Mouse (Mus musculus) limb, embryonic 11.5 days (tissue): ENCODE data around the gene Lyrm1. TPM values are rescaled to one million over a fixed set of nuclear protein-coding genes. Genes with fewer than 3 reads are reported as not detected.

Source experiments
- ATAC-seq: fragments of 200-750 bp; cut with Nextera tagmentation; 2 replicates; pipeline ENCODE4 v1.8.0; 2017; ENCODE audit warnings: low read depth; ENCODE audit not compliant: insufficient number of reproducible peaks, low FRiP score, low TSS enrichment
- DNase-seq: peaks from one replicate; pipeline ENCODE4 v3.0.0-alpha.2; 2015; ENCODE audit warnings: low spot score
- H3K27ac ChIP-seq: fragments of 300-500 bp; sonication (generic); replicated peaks from 2 replicates; pipeline ENCODE4 v1.5.1; 2014; ENCODE audit warnings: low read depth, mild to moderate bottlenecking, low read length
- H3K27me3 ChIP-seq: fragments of 300-500 bp; sonication (generic); 2 replicates; pipeline ENCODE4 v1.6.1; 2014; ENCODE audit warnings: mild to moderate bottlenecking, low read length, mixed read lengths; ENCODE audit not compliant: control insufficient read depth, insufficient read depth
- H3K36me3 ChIP-seq: fragments of 300-500 bp; sonication (generic); 2 replicates; pipeline ENCODE4 v1.6.1; 2014; ENCODE audit warnings: mild to moderate bottlenecking, low read length, moderate library complexity, mixed read lengths; ENCODE audit not compliant: control insufficient read depth, insufficient read depth
- H3K4me1 ChIP-seq: fragments of 300-500 bp; sonication (generic); 2 replicates; pipeline ENCODE4 v1.6.1; 2014; ENCODE audit warnings: low read length, mixed read lengths; ENCODE audit not compliant: control insufficient read depth, insufficient read depth
- H3K4me2 ChIP-seq: fragments of 300-500 bp; sonication (generic); 2 replicates; pipeline ENCODE4 v1.6.1; 2014; ENCODE audit warnings: low read depth, mild to moderate bottlenecking, moderate library complexity; ENCODE audit not compliant: severe bottlenecking
- H3K4me3 ChIP-seq: fragments of 300-500 bp; sonication (generic); 2 replicates; pipeline ENCODE4 v1.5.1; 2014; ENCODE audit warnings: low read depth, low read length
- H3K9ac ChIP-seq: fragments of 300-500 bp; sonication (generic); 2 replicates; pipeline ENCODE4 v1.6.1; 2014; ENCODE audit warnings: mild to moderate bottlenecking, low read length
- H3K9me3 ChIP-seq: fragments of 300-500 bp; sonication (generic); 2 replicates; pipeline ENCODE4 v1.6.1; 2016; ENCODE audit warnings: low read length; ENCODE audit not compliant: control insufficient read depth
- WGBS: fragments of 180-500 bp; shearing (Covaris S2); extraction: QIAGEN DNeasy Blood & Tissue Kit; methylation state at CpG from one replicate; pipeline ENCODE4 v1.1.7; 2014; 5-methylcytosine and 5-hydroxymethylcytosine counted together
- polyA plus RNA-seq: library from polyadenylated mRNA; unstranded; fragments of >200 nt; fragmentation: Nextera tagmentation; extraction: Ambion mirVana; gene quantifications from 2 replicates; pipeline ENCODE4 v1.2.1, GENCODE M21; 2014

Lyrm1 gene
- polyA plus RNA-seq, 1 experiment from 2014 or later: 7.1 TPM

DNA sequence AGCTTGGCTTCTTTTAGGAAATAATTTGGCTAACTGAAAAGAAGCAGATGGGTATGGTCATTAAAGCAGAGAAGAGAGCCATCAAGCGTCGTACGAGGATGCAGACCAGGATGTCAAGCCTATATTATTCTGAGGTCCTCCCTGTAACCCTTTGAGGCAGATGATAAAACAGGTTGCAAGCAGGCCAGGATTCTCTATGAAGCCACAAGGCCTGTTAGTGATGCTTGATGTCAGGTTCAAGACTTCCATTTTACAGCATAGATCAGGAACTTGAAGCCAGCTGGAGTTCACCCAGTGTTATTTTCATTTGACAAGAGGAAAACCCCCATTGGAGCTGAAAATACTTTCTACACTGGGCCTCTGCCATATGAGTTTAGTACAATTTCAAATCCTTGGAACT lies 84.5 kb downstream of the Lyrm1 start:
- Histone ChIP-seq H3K27ac (no peak overlapping the region), H3K4me1 (no peaks in the 10 kb centered on the region), H3K4me3 (no peak overlapping the region), H3K36me3 (no peaks in the 10 kb centered on the region), H3K27me3 (no peaks in the 10 kb centered on the region), H3K9ac (no peak overlapping the region), H3K9me3 (no peaks in the 10 kb centered on the region), H3K4me2 (no peak overlapping the region)
- ATAC-seq (no peak), DNase-seq (no peak)
- WGBS: 84% methylated on average over 3 of the region's 3 CpGs

DNA sequence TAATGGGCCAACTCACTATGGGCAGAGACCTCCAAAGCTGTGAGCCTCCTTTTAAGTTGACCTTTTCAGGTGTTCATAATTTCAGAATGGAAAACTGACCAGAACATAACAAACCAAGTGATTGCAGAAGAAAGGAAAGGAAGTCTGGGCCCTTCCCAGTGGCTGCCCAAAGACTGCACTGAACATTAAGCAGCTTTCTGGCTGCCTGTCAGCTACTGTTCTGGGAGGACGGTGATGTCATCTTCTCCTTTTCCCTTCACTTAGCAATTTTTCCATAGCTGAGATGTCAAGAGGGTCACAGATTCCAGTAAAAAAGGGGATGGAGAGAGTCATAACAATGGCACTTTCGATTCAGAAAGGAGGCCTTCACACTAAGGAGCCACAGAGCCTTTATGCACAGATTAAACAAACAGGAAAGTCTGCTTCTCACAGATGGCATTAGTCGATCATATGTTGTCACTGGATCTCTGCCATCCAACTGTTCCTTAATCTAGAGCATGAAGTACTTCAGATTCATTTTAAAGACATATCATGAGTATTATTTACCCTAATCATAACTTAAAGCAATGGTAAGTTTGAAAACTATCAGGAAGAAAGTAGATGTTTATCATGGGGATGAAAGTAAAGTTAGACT lies 89.7 kb downstream of the Lyrm1 start:
- ATAC-seq: no peak
- no peak overlapping the region for H3K4me3 ChIP-seq

DNA sequence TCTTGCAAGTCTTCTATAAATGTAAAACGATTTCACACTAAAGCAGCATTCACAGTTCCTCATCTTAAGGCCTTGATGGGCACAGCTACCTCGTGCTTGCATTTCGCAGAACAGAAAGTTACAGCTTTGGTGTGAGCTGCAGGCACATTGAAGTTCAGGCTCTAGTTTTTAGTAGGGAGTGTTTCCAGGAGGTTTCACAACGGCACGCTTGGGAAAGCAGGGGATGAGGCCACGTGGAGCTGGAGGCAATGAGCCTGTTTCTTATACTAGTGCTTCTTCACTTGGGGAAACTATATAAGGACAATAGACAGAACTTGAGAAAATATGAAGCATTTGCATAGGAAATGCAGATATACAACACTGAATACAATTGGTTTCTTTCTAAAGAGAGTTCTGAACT lies 101.4 kb downstream of the Lyrm1 start:
- WGBS: 74% methylated on average over 6 of the region's 6 CpGs
- Histone ChIP-seq H3K27me3 (no peaks in the 10 kb centered on the region), H3K9me3 (no peaks in the 10 kb centered on the region), H3K4me1 (no peaks in the 10 kb centered on the region), H3K9ac (no peak overlapping the region), H3K27ac (no peak overlapping the region), H3K36me3 (no peaks in the 10 kb centered on the region), H3K4me3 (no peak overlapping the region), H3K4me2 (no peak overlapping the region)
- DNase-seq (no peak), ATAC-seq (no peak)

More for the DNA sequence above, 89.7 kb downstream of the Lyrm1 start:
- H3K4me2 ChIP-seq: no peak overlapping the region
- H3K9me3 ChIP-seq: no peaks in the 10 kb centered on the region
- no peak for DNase-seq
- H3K27ac ChIP-seq: no peak overlapping the region
- no peaks in the 10 kb centered on the region for H3K27me3 ChIP-seq
- no peaks in the 10 kb centered on the region for H3K36me3 ChIP-seq
- H3K9ac ChIP-seq: no peak overlapping the region
- no peaks in the 10 kb centered on the region for H3K4me1 ChIP-seq
- 80% methylated on average over 3 of the region's 3 CpGs for WGBS

Other genes starting within 250 kb of the Lyrm1 start
- gene Acsm4, start 205.8 kb upstream of the Lyrm1 start, polyA plus RNA-seq: not detected in 2 replicates
- gene Thumpd1, start 175.1 kb upstream of the Lyrm1 start, polyA plus RNA-seq: 95.6 and 104 TPM in 2 replicates
- gene Acsm3, start 134.9 kb upstream of the Lyrm1 start, polyA plus RNA-seq: 0.14 and 0.25 TPM in 2 replicates
- gene Rexo5, start 101.9 kb upstream of the Lyrm1 start, polyA plus RNA-seq: 21.8 and 24.8 TPM in 2 replicates
- gene Eri2, start 101.8 kb upstream of the Lyrm1 start, polyA plus RNA-seq: 32.3 and 32.9 TPM in 2 replicates
- 8.0 and 9.6 TPM in 2 replicates for gene Dcun1d3, start 437 bp downstream of the Lyrm1 start, polyA plus RNA-seq
- gene Dnah3, start 199.4 kb downstream of the Lyrm1 start, polyA plus RNA-seq: not detected in 2 replicates
- gene Tmem159, start 206.5 kb downstream of the Lyrm1 start, polyA plus RNA-seq: 14.6 and 15.6 TPM in 2 replicates
- not detected in 2 replicates for gene Zp2, start 249.4 kb downstream of the Lyrm1 start, polyA plus RNA-seq